Mouse (Mus musculus) gastrocnemius, postnatal 4 days (tissue): ENCODE data around the gene Sestd1. TPM values are rescaled to one million over a fixed set of nuclear protein-coding genes. Genes with fewer than 3 reads are reported as not detected.
A peak's percentile ranks its signal among the peaks of the same experiment; 100 is the strongest.

Source experiments
- DNase-seq, 2 experiments: peaks; one replicate each; pipeline ENCODE4 v3.0.0; 2021 to 2022; ENCODE audit warnings: low spot score in 2 of 2, mixed read lengths in 2 of 2
- total RNA-seq, 2 experiments: library from RNA; stranded (reverse); gene quantifications; 2 replicates each; pipeline ENCODE4 v1.2.3; 2021

Gene Sestd1
- total RNA-seq, 2 experiments from 2014 or later: 25.3 to 30.0 TPM

DNA sequence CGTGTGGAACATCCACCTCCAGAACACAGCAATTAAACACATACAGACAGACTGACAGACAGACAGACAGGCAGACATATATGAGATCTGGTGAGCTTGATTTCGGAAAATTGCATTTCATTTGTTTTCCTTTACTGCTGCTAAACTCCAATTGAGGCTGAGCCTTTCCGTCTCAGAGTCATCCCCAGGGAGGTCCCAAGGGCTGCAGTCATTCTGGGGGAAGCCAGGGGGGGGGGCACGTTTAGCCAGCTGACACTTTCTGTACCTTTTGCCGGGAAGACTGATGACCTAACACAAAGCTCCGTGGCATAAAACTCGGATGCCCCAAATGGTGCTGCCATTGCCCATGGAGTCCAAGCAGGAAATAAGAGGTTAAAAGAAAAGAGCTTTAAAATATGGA is 105.0 kb downstream of the Sestd1 start:
- no peak for DNase-seq

DNA sequence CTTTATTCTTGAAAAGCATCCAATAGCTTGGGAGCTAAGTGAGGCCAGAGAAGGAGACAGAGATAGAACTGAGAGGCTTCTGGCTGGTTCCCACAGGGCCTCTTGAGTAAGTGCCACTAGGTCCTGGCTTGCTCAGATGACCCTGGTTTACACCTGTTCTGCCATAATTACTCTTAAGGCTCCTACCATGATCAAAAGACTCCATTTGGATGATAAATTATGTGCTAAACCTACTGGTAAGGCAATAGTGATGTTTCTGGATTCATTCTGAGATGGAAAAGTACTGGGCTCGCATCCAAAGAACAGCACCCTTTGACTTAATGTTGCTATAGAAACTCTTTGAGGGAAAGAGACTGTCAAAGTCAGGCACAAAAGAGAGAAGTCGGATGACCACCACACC is 106.1 kb downstream of the Sestd1 start:
- DNase-seq: no peak

DNA sequence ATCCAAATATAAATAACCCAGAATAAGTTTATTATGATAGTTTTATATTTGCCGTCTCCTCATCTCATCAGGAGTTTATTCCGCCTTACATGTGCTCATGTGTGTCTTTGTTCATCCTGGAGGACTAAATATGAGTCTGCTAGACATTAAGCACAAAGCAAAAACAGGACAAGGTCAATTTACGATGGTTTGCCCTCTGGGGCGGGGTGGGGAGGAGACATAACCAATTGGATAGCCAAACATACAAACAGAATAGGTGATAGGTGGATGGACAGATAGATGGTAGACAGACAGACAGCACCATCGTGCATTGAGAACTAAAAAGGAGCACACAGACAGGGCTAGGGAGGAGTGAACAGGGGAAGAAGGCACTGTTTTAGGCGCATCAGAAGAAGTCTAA is 106.6 kb downstream of the Sestd1 start:
- DNase-seq: no peak

DNA sequence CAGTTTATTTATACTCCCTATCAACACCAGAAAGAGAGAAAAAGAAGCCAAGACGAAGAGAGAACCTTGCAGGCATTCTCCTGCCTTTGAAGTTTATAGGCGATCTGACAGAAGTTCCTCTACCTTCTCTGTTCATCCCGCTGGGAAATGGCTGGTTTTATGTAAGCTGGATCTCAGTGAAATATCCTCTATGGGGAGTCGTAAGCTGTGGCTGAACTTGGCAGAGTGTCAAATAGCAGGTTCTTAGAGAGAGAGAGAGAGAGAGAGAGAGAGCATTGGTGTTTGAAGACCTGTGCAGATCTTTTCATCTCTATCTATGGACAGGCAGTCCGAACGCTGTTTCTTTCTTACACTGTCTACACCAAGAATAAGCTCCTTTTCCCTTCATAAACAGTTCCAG is 107.0 kb downstream of the Sestd1 start:
- DNase-seq: no peak

GRCm38 (mm10) chr2:77172241-77172671 is 108.1 kb downstream of the Sestd1 start:
- DNase-seq: no peak

GRCm38 (mm10) chr2:77171444-77172240 is 108.8 kb downstream of the Sestd1 start:
- peak in 1 of 2 experiments; percentile 33 for DNase-seq

GRCm38 (mm10) chr2:77170633-77171105 is 109.7 kb downstream of the Sestd1 start, which contains the start of gene Ccdc141:
Gene Ccdc141, minus strand, starts transcription at chr2:77170636.
- no peak for DNase-seq

- DNase-seq: peak in 1 of 2 experiments; percentile 26
Observed at GRCm38 (mm10) chr2:77169916-77170632, 110.3 kb downstream of the Sestd1 start.

DNA sequence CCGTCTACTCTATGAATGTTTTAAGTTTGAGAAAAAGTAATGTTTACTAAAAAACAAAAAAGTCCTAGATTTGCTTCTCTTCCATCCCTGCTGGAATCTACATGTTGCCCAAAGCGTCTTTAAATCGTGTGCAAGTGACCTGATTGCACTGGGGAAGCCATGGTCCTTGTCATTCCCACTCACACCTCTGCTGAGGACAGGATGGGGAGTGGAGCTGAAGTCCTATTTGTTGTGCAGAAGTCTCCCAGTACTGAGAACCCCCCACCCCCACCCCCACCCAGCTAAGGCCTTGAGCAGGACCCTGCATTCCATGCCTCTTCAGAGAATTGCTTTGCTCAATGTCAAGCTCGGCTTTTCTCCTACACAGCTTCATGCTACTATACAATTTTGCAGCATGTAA is 111.2 kb downstream of the Sestd1 start:
- DNase-seq: no peak

GRCm38 (mm10) chr2:77168781-77169180 is 111.6 kb downstream of the Sestd1 start:
- DNase-seq: no peak

- DNase-seq: no peak
Observed at GRCm38 (mm10) chr2:77168081-77168685, 112.2 kb downstream of the Sestd1 start.

- no peak for DNase-seq
Observed at GRCm38 (mm10) chr2:77166366-77166765, 114.0 kb downstream of the Sestd1 start.

- DNase-seq: no peak
Observed at GRCm38 (mm10) chr2:77164662-77165061, 115.7 kb downstream of the Sestd1 start.

- no peak for DNase-seq
Observed at GRCm38 (mm10) chr2:77163381-77163780, 117.0 kb downstream of the Sestd1 start.

GRCm38 (mm10) chr2:77162135-77162534 is 118.3 kb downstream of the Sestd1 start:
- DNase-seq: no peak

- DNase-seq: no peak
Observed at GRCm38 (mm10) chr2:77157546-77157945, 122.8 kb downstream of the Sestd1 start.

DNA sequence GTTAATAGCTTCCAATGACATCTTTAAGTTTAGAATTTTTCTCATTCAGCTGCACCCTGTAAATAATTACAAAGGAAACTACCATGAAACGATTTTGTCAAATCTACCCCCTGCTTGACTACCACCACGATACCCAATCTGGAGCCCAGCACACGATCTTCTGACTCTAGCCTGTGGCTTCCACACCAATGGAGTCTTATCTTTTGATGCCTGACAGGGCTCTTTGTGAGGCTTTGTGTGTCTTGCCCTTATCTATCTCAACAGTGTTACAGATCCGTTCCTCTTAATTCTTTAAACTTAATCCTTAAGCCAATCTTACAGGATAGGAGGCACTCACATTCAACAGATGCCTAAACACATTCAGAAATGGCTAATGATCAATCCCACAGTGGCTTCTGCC is 126.3 kb downstream of the Sestd1 start:
- DNase-seq: no peak

DNA sequence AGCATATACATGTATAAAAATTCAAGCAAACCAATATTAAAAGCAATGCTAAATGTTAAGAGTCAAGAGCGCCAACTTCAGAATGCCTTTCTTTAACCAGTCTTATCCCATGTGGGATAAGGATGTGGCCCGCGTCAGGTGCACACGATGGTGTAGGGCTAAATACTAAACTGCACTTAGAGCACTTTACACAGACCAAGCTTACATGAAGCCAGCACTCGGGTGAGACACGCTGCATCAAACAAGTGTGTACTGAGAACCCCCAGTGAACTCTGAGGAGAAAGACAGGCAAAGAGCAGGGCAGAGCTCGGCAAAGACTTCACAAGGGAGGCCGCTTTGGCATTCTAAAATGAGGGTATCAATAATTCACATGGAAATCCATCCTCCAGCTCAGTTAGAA is 129.1 kb downstream of the Sestd1 start:
- no peak for DNase-seq

GRCm38 (mm10) chr2:77149576-77149975 is 130.8 kb downstream of the Sestd1 start:
- no peak for DNase-seq

- DNase-seq: no peak
Observed at GRCm38 (mm10) chr2:77148215-77148614, 132.2 kb downstream of the Sestd1 start.

- DNase-seq: no peak
Observed at GRCm38 (mm10) chr2:77146968-77147367, 133.4 kb downstream of the Sestd1 start.

- DNase-seq: no peak
Observed at GRCm38 (mm10) chr2:77146291-77146690, 134.1 kb downstream of the Sestd1 start.
